In genomic region chr15:27702972-27703313, GRCm38 (mm10) we compare ENCODE assay signal across 11 mouse cellular contexts. TPM values are rescaled to one million over a fixed set of nuclear protein-coding genes. Genes with fewer than 3 reads are reported as not detected.
DNase-seq lines count a peak whose midpoint lies in the region; ATAC-seq lines count a peak whose summit lies in the region.
"Had no signal": no experiment of that assay in that cellular context is flagged by ENCODE, and none has a peak within 500 bp of the region (broad histone marks: within the 10 kb centered on the region; RNA-seq: fewer than 3 reads in every experiment).

No protein-coding gene starts in this region.

- H3K4me3 ChIP-seq in hindbrain, embryonic 10.5 days, result no peak overlapping the region
- no peak overlapping the region for H3K4me3 ChIP-seq in hindbrain, embryonic 16.5 days (ENCODE audit: low read length)
- no peak overlapping the region for H3K4me3 ChIP-seq in neural tube, embryonic 15.5 days (replicated peaks)
- no peak overlapping the region for H3K4me3 ChIP-seq in limb, embryonic 13.5 days
- no peak overlapping the region for H3K4me3 ChIP-seq in stomach, embryonic 15.5 days (replicated peaks)
- H3K4me3 ChIP-seq: hindbrain, embryonic 15.5 days had no signal

- DNase-seq in hindbrain, embryonic 10.5 days (ENCODE audit: low spot score), result no peak
- DNase-seq in neural tube, embryonic 10.5 days (ENCODE audit: extremely low spot score, low spot score), result no peak
- DNase-seq in cerebellum, postnatal 4 days (ENCODE audit: low spot score in 2 of 2), result no peak
- DNase-seq in embryo, embryonic 9.5 days (ENCODE audit: extremely low spot score), result no peak
- DNase-seq: cerebellum, postnatal 25 days had no signal

- ATAC-seq in hindbrain, embryonic 16.5 days, result no peak
- ATAC-seq in neural tube, embryonic 15.5 days (ENCODE audit: low FRiP score), result no peak
- no peak for ATAC-seq in limb, embryonic 13.5 days (ENCODE audit: low FRiP score, low read depth)
- no peak for ATAC-seq in stomach, embryonic 15.5 days (ENCODE audit: insufficient read depth, low FRiP score, low read depth)

- H3K4me1 ChIP-seq in hindbrain, embryonic 10.5 days (replicated peaks), result peaks cover 11% of the 10 kb centered on the region
- peaks cover 5% of the 10 kb centered on the region; the same call in 1 of the 2 replicates for H3K4me1 ChIP-seq in hindbrain, embryonic 16.5 days (ENCODE audit: control insufficient read depth, insufficient read depth, low read depth, low read length)
- peaks cover 17% of the 10 kb centered on the region for H3K4me1 ChIP-seq in neural tube, embryonic 15.5 days
- H3K4me1 ChIP-seq in limb, embryonic 13.5 days, result peaks cover 16% of the 10 kb centered on the region
- H3K4me1 ChIP-seq in stomach, embryonic 15.5 days, result 0 out of 2 replicates have a peak, but pooled peaks cover 2% of the 10 kb centered on the region

- no peaks in the 10 kb centered on the region for H3K27me3 ChIP-seq in hindbrain, embryonic 10.5 days (ENCODE audit: insufficient read depth, poor library complexity, severe bottlenecking)
- no peaks in the 10 kb centered on the region for H3K27me3 ChIP-seq in hindbrain, embryonic 16.5 days (replicated peaks; ENCODE audit: control insufficient read depth, insufficient read depth, low read length)
- H3K27me3 ChIP-seq in neural tube, embryonic 15.5 days (replicated peaks), result no peaks in the 10 kb centered on the region
- H3K27me3 ChIP-seq in limb, embryonic 13.5 days, result no peaks in the 10 kb centered on the region
- H3K27me3 ChIP-seq in stomach, embryonic 15.5 days (replicated peaks), result no peaks in the 10 kb centered on the region
- H3K27me3 ChIP-seq: CH12.LX; hindbrain, embryonic 15.5 days had no signal

- H3K36me3 ChIP-seq in hindbrain, embryonic 10.5 days, result no peaks in the 10 kb centered on the region
- no peaks in the 10 kb centered on the region for H3K36me3 ChIP-seq in hindbrain, embryonic 16.5 days (ENCODE audit: control insufficient read depth, insufficient read depth, low read length)
- H3K36me3 ChIP-seq in neural tube, embryonic 15.5 days, result no peaks in the 10 kb centered on the region
- no peaks in the 10 kb centered on the region for H3K36me3 ChIP-seq in limb, embryonic 13.5 days
- H3K36me3 ChIP-seq in stomach, embryonic 15.5 days, result no peaks in the 10 kb centered on the region
- H3K36me3 ChIP-seq: hindbrain, embryonic 15.5 days had no signal

- no peak overlapping the region for H3K4me2 ChIP-seq in hindbrain, embryonic 16.5 days (ENCODE audit: low read length)
- 0 out of 2 replicates have a peak overlapping the region, but pooled peaks have one; percentile 3 for H3K4me2 ChIP-seq in neural tube, embryonic 15.5 days
- peak overlapping the region; percentile 30; the same call in 1 of the 2 replicates for H3K4me2 ChIP-seq in limb, embryonic 13.5 days (replicated peaks)
- H3K4me2 ChIP-seq in stomach, embryonic 15.5 days, result no peak overlapping the region
- H3K4me2 ChIP-seq: hindbrain, embryonic 15.5 days had no signal

- WGBS in hindbrain, embryonic 10.5 days, result 8% methylated on average over 1 of the region's 1 CpGs
- WGBS in hindbrain, embryonic 16.5 days, result no CpG with 5 or more reads among the region's 1 CpGs
- WGBS in neural tube, embryonic 15.5 days, result 25% methylated on average over 1 of the region's 1 CpGs
- WGBS in limb, embryonic 13.5 days, result 40% methylated on average over 1 of the region's 1 CpGs
- WGBS in stomach, embryonic 15.5 days, result 18% methylated on average over 1 of the region's 1 CpGs

- no peaks in the 10 kb centered on the region for H3K9me3 ChIP-seq in hindbrain, embryonic 10.5 days
- no peaks in the 10 kb centered on the region for H3K9me3 ChIP-seq in hindbrain, embryonic 16.5 days (ENCODE audit: control insufficient read depth, low read length)
- H3K9me3 ChIP-seq in neural tube, embryonic 15.5 days (replicated peaks), result no peaks in the 10 kb centered on the region
- no peaks in the 10 kb centered on the region for H3K9me3 ChIP-seq in limb, embryonic 13.5 days
- no peaks in the 10 kb centered on the region for H3K9me3 ChIP-seq in stomach, embryonic 15.5 days
- H3K9me3 ChIP-seq: hindbrain, embryonic 15.5 days had no signal

- peak overlapping the region; percentile 8; the same call in 1 of the 2 replicates for H3K27ac ChIP-seq in hindbrain, embryonic 10.5 days
- no peak overlapping the region for H3K27ac ChIP-seq in hindbrain, embryonic 16.5 days (ENCODE audit: low read depth, low read length)
- peak overlapping the region; percentile 37; the same call in 1 of the 2 replicates for H3K27ac ChIP-seq in neural tube, embryonic 15.5 days (replicated peaks)
- H3K27ac ChIP-seq in limb, embryonic 13.5 days, result peak overlapping the region; percentile 66; the same call in 1 of the 2 replicates
- H3K27ac ChIP-seq in stomach, embryonic 15.5 days, result peak overlapping the region; percentile 31; the same call in 1 of the 2 replicates
- H3K27ac ChIP-seq: hindbrain, embryonic 15.5 days had no signal

- no peak overlapping the region for H3K9ac ChIP-seq in hindbrain, embryonic 16.5 days (ENCODE audit: low read depth, low read length)
- H3K9ac ChIP-seq in neural tube, embryonic 15.5 days (replicated peaks), result no peak overlapping the region
- no peak overlapping the region for H3K9ac ChIP-seq in limb, embryonic 13.5 days
- no peak overlapping the region for H3K9ac ChIP-seq in stomach, embryonic 15.5 days
- H3K9ac ChIP-seq: hindbrain, embryonic 15.5 days had no signal

RNA-seq across cellular contexts. Expression of gene Otulinl, which starts 21.6 kb away (rescaled TPM):
- polyA plus RNA-seq in hindbrain, embryonic 10.5 days (2016; fragmentation: Nextera tagmentation; extraction: Ambion mirVana), result 6.4 and 8.2 TPM in 2 replicates
- polyA plus RNA-seq in hindbrain, embryonic 16.5 days (2015; fragmentation: Nextera tagmentation; extraction: Ambion mirVana), result 14.8 and 16.2 TPM in 2 replicates
- 16.2 and 18.9 TPM in 2 replicates for polyA plus RNA-seq in neural tube, embryonic 15.5 days (2015; fragmentation: Nextera tagmentation; extraction: Ambion mirVana)
- polyA plus RNA-seq in limb, embryonic 13.5 days (2015; fragmentation: Nextera tagmentation; extraction: Ambion mirVana), result 14.8 and 17.2 TPM in 2 replicates
- polyA plus RNA-seq in stomach, embryonic 15.5 days (2015; fragmentation: Nextera tagmentation; extraction: Ambion mirVana), result 17.1 and 18.1 TPM in 2 replicates

Comparison
In these comparisons a context has a peak if more than half of its experiments do, and no peak if none do; other contexts are left out.
1. H3K4me2 ChIP-seq: peak in neural tube, embryonic 15.5 days (single experiment) and limb, embryonic 13.5 days (single experiment); none in hindbrain, embryonic 16.5 days (single experiment) and stomach, embryonic 15.5 days (single experiment).